Mouse (Mus musculus) thymus, postnatal 14 days (tissue): ENCODE results near the gene Ptpn18.
"Not testable (repeated sequence)": the region's sequence is repeated elsewhere in the genome, so short reads cannot be mapped to it uniquely, and the experiment has no call there.

Experiments used
- DNase-seq: peaks from one replicate; pipeline ENCODE4 v3.0.0; 2021

The Ptpn18 gene

GRCm38 (mm10) chr1:34459284-34460060, at the start of gene Ptpn18:
Gene Ptpn18, plus strand, starts transcription at chr1:34459762.
- DNase-seq: peak; percentile 90

- DNase-seq: no peak
Observed at GRCm38 (mm10) chr1:34428466-34428865, 31.1 kb upstream of the Ptpn18 start.

DNA sequence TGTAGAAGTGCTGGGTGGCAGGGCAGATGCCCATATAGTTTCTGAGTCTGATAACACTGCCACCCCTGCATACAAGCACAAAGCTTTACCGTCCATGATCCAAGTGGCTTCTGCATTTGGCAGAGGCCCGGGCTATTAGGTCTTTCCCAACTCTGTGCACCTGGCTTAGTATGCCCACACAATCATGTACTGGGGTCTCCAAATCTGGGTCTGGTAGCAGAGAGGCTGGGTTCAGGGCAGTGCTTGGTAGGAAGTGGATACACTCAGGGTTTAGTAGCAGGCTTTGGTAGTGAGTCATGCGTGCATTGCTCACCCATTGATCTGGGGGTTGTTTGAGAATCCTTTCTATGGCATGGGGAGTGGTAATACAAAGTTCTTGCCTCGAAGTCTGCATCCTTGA, 30.3 kb upstream of the Ptpn18 start:
- DNase-seq: no peak

DNA sequence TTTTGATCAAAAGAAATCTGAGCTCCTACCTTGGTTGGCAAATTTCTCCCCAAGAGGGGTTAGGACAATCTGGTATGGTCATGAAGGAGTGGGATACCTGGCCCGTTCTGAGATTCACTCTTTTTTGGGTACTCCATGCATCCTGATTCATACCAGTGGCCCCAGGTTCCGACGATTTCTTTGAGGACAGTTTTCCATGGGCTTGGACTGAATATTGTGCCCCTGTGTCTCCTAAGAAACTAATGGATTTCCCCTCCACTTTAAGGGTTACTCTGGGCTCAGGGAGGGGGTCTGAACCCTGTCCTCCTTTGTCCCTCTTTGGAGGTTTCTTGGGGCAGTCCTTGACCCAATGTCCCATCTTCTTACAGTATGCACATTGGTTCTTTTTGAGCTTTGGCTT, 28.6 kb upstream of the Ptpn18 start:
- no peak for DNase-seq

DNA sequence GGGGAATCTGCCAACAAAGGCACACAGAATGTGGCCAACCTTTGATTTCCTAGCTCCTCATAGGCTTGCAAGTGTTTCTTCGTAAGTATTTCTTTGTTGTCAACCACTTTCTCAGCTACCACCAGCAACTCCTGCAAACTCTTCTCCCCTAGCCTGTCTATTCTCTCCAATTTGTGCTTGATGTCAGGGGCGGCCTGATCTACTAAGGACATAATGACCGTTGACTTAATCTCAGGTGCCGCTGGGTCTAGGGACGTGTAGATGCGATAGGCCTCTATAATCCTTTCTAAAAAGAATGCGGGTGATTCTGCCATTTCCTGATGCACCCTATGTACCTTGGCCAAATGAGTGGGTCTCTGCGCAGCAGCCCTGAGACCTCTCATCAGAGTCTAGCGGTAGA, 28.1 kb upstream of the Ptpn18 start:
- DNase-seq: no peak

- DNase-seq: peak; percentile 17
Observed at GRCm38 (mm10) chr1:34432411-34432775, 27.2 kb upstream of the Ptpn18 start.

- DNase-seq: peak; percentile 56
Observed at GRCm38 (mm10) chr1:34432776-34433481, 26.6 kb upstream of the Ptpn18 start.

GRCm38 (mm10) chr1:34433891-34434521, 25.6 kb upstream of the Ptpn18 start:
- DNase-seq: peak; percentile 51

GRCm38 (mm10) chr1:34434660-34435160, 24.9 kb upstream of the Ptpn18 start:
- peak; percentile 90 for DNase-seq

DNA sequence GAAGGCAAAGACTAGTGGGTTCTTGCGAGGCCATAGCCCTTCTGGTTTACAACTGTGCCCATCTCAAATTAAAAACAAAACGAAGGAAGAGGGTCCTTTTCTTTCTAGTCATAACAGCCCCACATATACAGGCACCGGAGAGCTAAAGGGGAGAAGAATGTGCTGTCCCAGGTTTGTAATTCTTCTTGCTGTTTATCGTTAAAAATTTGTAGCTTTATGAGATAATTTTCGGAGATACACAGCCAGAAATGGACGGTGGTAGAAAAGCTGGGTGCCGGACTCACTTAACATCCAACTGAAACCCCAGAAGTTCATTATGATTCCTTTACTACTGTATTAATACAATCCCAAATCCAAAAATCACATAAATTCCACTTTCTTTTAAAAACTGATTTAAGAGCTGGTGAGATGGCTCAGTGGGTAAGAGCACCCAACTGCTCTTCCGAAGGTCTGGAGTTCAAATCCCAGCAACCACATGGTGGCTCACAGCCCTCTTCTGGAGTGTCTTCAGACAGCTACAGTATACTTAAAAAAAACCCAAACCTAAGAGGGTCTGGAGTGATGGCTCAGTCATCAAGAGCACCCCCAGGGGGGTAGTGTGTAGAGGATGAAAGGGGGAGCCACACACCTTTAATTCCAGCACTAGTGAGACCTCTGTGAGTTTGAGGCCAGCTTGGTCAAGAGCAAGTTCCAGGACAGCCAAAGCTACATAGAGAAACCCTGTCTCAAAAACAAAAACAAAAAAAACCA, 24.0 kb upstream of the Ptpn18 start:
- DNase-seq: no peak

DNA sequence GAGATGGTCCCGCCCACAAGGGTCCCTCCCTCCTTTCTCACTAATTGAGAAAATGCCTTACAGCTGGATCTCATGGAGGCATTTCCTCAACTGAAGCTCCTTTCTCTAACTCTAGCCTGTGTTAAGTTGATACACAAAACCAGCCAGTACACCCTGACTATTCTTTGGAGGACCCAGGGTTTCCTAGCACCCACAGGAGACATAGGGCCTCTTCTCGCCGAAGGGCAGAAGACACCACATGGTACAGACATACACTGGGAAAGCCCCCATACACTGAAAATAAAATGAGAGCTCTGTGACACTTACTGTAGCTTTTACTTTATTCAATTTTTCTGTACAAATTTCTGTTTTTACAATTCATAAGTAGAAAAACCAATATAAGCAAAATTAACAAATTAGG, 23.2 kb upstream of the Ptpn18 start:
- DNase-seq: no peak

GRCm38 (mm10) chr1:34437366-34437765, 22.2 kb upstream of the Ptpn18 start:
- DNase-seq: not testable (repeated sequence)

- DNase-seq: peak; percentile 26
Observed at GRCm38 (mm10) chr1:34438381-34439051, 21.0 kb upstream of the Ptpn18 start.

DNA sequence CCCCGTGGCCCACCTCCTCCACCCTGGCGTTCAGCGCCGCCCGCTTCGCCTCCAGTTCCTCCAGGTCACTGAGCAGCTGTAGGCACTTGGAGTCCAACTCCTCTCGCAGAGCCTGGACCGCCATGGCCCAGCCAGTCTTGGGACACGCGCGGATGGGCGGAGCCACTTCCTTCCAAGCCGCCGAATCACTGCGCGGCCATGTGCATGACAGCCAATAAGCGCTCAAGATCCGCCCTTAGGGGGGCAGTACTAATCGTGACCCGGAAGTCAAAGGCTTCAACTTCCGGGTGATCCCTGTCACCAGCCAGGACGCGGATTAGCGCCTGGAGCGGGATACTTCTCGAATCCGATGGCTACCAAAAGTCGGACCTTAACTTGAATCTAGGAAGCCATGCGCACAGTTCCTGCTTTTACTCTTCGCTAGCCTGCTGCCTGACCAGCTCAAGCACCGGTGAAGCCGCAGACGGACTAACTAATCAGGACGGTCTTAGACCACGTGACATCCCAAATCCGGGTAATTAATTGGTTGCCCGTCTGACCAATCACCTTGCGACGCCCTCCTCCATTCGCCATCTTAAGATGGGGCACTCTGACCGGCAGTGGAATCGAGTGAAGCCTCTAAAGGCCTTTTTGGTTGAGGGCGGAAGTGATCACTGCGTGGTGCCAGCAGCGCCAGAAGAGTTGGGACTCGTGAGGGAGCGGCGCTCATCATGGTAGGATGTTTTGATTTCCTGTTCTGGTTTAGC, 20.2 kb upstream of the Ptpn18 start, which contains the start of the genes Ccdc115 and Imp4:
Gene Ccdc115, minus strand, starts transcription at position 458 of the 746 bp plus-strand sequence.
Gene Imp4, plus strand, starts transcription at position 637 of the 746 bp plus-strand sequence.
- peak; percentile 94 for DNase-seq

- DNase-seq: peak; percentile 40
Observed at GRCm38 (mm10) chr1:34439961-34440630, 19.5 kb upstream of the Ptpn18 start.

- no peak for DNase-seq
Observed at GRCm38 (mm10) chr1:34443124-34443523, 16.4 kb upstream of the Ptpn18 start.

DNA sequence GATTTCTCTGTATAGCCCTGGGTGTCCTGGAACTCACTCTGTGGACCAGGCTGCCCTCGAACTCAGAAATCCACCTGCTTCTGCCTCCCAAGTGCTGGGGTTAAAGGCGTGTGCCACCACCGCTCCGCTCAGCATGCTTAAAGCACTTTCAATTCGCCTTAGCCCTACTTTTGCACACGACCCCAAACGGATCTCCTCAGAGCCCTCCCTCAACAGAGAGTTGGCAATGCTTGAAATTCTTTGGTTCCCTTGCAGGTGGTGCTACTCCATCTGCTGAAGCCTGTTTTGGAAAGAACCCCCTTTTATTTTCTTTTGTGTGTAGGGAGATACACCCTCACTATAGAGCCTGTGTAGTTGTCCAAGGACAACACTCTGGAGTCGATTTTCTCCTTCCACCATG, 1.1 kb upstream of the Ptpn18 start:
- DNase-seq: peak; percentile 43

DNA sequence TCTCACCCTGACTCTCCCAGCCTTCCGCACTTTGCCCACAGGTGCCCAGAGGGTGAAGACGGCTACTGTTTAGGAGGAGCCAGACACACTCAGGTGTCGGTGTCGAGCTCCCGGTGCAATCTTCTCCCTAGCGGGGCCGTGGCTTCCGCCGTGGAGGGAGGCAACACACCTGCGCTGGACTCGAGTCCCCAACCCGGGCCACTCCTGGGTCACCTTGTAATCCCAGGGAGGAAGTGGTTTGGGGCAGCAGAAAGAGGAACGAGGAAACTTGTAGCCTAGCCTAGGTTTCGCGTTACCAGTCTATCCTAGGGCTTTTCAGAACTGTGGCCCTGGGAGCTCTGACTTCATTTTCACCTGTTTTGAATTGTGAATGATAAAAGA, 489 bp downstream of the Ptpn18 start:
- peak; percentile 50 for DNase-seq

- DNase-seq: peak; percentile 88
Observed at GRCm38 (mm10) chr1:34462766-34463165, 3.2 kb downstream of the Ptpn18 start.

DNA sequence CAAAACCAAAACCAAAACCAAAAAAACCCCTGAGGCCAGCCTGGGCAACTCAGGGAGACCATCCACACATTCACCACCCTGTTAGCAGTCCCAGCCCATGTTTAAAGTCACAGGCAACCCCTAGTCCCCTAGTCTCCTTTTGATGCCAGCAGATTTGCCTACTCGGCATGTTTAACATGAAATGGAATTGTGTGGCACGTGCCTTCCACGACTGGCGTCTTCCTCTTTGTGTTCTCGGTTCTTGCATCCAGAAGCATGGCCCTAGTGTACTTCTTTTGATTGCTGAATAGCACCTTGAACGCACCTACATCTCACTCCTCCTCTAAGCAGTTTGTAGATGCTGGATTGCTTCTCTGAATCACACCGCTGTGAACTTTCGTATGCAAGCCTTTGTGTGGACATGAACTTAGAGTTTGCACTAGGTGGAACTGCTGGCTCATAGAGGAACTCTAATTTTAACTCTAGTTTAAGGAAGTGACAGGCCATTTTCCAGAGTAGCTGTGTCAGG, 4.8 kb downstream of the Ptpn18 start:
- DNase-seq: no peak

DNA sequence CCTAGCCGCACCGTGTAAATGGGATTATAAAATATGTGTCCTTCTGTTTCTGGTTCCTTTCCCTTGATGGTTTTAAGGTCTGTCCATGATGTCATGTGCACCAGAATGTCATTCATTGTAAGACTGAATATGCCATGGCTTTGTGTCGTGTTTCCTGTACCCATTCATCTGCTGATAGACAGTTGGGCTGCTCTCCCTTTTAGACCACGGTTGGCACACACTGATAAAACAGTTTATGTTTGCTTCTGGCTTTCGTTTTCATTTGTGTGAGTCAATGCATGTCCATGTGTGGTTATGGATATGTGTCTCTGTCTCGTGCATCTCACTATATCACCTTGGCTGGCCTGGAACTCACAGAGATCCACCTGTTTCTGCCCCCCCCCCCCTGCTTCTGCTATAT, 5.9 kb downstream of the Ptpn18 start:
- no peak for DNase-seq
